Mouse (Mus musculus): ENCODE data around the gene Zp1.

Gene Zp1

GRCm38 (mm10) chr19:10878201-10878837 is 42.1 kb downstream of the Zp1 start:
- DNase-seq (ENCODE audit: low read depth, low spot score), result no peak

- no peak for DNase-seq (ENCODE audit: low read depth, low spot score)
Measured at GRCm38 (mm10) chr19:10871328-10871961, 49.0 kb downstream of the Zp1 start.

GRCm38 (mm10) chr19:10870676-10871075 is 49.8 kb downstream of the Zp1 start:
- no peak for DNase-seq (ENCODE audit: low read depth, low spot score)

- no peak for DNase-seq (ENCODE audit: low read depth, low spot score)
Measured at GRCm38 (mm10) chr19:10869886-10870527, 50.4 kb downstream of the Zp1 start, which contains the start of gene Tmem132a. TSS of gene Tmem132a (minus strand) at chr19:10869940.

GRCm38 (mm10) chr19:10869241-10869885 is 51.1 kb downstream of the Zp1 start:
- peak; percentile 70 for DNase-seq (ENCODE audit: low read depth, low spot score)

- DNase-seq (ENCODE audit: low read depth, low spot score), result no peak
Measured at GRCm38 (mm10) chr19:10868623-10869141, 51.8 kb downstream of the Zp1 start.

- DNase-seq (ENCODE audit: low read depth, low spot score), result no peak
Measured at GRCm38 (mm10) chr19:10867946-10868622, 52.3 kb downstream of the Zp1 start.

GRCm38 (mm10) chr19:10866351-10866750 is 54.1 kb downstream of the Zp1 start:
- no peak for DNase-seq (ENCODE audit: low read depth, low spot score)

Measured in brain, embryonic 18.5 days (tissue).